Mouse (Mus musculus) left cerebral cortex, postnatal 14 days (tissue): ENCODE results near the gene Ppp1r13b. TPM values are rescaled to one million over a fixed set of nuclear protein-coding genes. Genes with fewer than 3 reads are reported as not detected.

ENCODE experiments used
- DNase-seq, 2 experiments: peaks; one replicate each; pipeline ENCODE4 v3.0.0; 2021 to 2022; ENCODE audit warnings: low spot score in 2 of 2, mixed read lengths in 1 of 2
- intact Hi-C: fragments of 180-260 bp; cut with DNase I; formaldehyde crosslinking; loops from one replicate; pipeline ENCODE4 v1.15.1; 2025
- total RNA-seq, 2 experiments: library from RNA; stranded (reverse); gene quantifications; 2 replicates each; pipeline ENCODE4 v1.2.3; 2021

The Ppp1r13b gene
- total RNA-seq, 2 experiments from 2014 or later = 61.2 to 64.4 TPM

GRCm38 (mm10) chr12:111845953-111846352 is 62.0 kb downstream of the Ppp1r13b start:
- intact Hi-C loops = no loop called here
- no peak for DNase-seq

- intact Hi-C loops = no loop called here
These were observed 64.4 kb downstream of the Ppp1r13b start for GRCm38 (mm10) chr12:111843470-111843869.

GRCm38 (mm10) chr12:111842565-111843433 is 65.1 kb downstream of the Ppp1r13b start:
- no peak for DNase-seq
- intact Hi-C loops = no loop called here

More at GRCm38 (mm10) chr12:111843470-111843869, 64.4 kb downstream of the Ppp1r13b start:
- no peak for DNase-seq

- DNase-seq = no peak
- intact Hi-C loops = no loop called here
These were observed 74.5 kb downstream of the Ppp1r13b start for GRCm38 (mm10) chr12:111833457-111833856.

- intact Hi-C loops = no loop called here
- DNase-seq = no peak
These were observed 75.3 kb downstream of the Ppp1r13b start for GRCm38 (mm10) chr12:111832643-111833042.

GRCm38 (mm10) chr12:111830375-111830774 is 77.5 kb downstream of the Ppp1r13b start:
- DNase-seq = no peak
- intact Hi-C loops = no loop called here

- no peak for DNase-seq
- intact Hi-C loops = no loop called here
These were observed 78.0 kb downstream of the Ppp1r13b start for GRCm38 (mm10) chr12:111829954-111830353.

- intact Hi-C loops = no loop called here
- no peak for DNase-seq
These were observed 78.5 kb downstream of the Ppp1r13b start for GRCm38 (mm10) chr12:111829447-111829846.

GRCm38 (mm10) chr12:111827556-111827955 is 80.4 kb downstream of the Ppp1r13b start:
- intact Hi-C loops = no loop called here
- no peak for DNase-seq

GRCm38 (mm10) chr12:111821931-111822330 is 86.0 kb downstream of the Ppp1r13b start:
- no peak for DNase-seq
- intact Hi-C loops = no loop called here

- intact Hi-C loops = no loop called here
- no peak for DNase-seq
These were observed 87.2 kb downstream of the Ppp1r13b start for GRCm38 (mm10) chr12:111820708-111821107.

GRCm38 (mm10) chr12:111819936-111820335 is 88.0 kb downstream of the Ppp1r13b start:
- intact Hi-C loops = no loop called here

GRCm38 (mm10) chr12:111817991-111818390 is 89.9 kb downstream of the Ppp1r13b start:
- intact Hi-C loops = no loop called here
- DNase-seq = no peak

More at GRCm38 (mm10) chr12:111819936-111820335, 88.0 kb downstream of the Ppp1r13b start:
- no peak for DNase-seq

GRCm38 (mm10) chr12:111816967-111817366 is 90.9 kb downstream of the Ppp1r13b start:
- no peak for DNase-seq
- intact Hi-C loops = no loop called here

GRCm38 (mm10) chr12:111816528-111816927 is 91.4 kb downstream of the Ppp1r13b start:
- DNase-seq = peak; percentile 61 to 79
- intact Hi-C loops = no loop called here

- intact Hi-C loops = no loop called here
- DNase-seq = no peak
These were observed 92.8 kb downstream of the Ppp1r13b start for GRCm38 (mm10) chr12:111814769-111815762.

GRCm38 (mm10) chr12:111813766-111814617 is 93.9 kb downstream of the Ppp1r13b start, which contains the start of the genes Xrcc3 and Zfyve21:
Xrcc3 (minus strand) TSS chr12:111813873.
Zfyve21 (plus strand) TSS chr12:111814170.
- DNase-seq = peak; percentile 98 to 99
- intact Hi-C loops = no loop called here

- no peak for DNase-seq
- intact Hi-C loops = no loop called here
These were observed 94.7 kb downstream of the Ppp1r13b start for GRCm38 (mm10) chr12:111813111-111813765.
